Mouse (Mus musculus): Measurements from ENCODE around the gene Tbc1d7.
A peak's percentile ranks its signal among the peaks of the same experiment; 100 is the strongest.

Tbc1d7 gene

DNA sequence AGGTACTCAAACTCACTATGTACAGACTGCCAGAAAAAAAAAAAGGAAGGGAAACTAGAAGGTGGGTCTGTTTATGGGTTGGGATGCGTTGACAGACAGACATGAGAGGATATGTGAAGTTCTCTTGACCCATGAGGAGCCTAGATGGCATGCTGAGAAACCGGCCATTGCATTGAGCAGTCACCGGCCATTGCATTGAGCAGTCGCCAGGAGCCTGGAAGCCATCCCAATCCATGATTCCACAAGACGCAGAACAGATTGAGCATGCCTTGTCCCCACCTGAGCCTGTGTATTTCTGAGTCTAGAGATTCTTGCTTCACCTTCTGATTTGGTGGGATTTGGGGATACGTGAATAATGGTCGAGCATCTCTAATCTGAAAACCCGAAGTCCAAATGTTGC lies 22.6 kb upstream of the Tbc1d7 start:
- DNase-seq (ENCODE audit: low spot score): no peak

DNA sequence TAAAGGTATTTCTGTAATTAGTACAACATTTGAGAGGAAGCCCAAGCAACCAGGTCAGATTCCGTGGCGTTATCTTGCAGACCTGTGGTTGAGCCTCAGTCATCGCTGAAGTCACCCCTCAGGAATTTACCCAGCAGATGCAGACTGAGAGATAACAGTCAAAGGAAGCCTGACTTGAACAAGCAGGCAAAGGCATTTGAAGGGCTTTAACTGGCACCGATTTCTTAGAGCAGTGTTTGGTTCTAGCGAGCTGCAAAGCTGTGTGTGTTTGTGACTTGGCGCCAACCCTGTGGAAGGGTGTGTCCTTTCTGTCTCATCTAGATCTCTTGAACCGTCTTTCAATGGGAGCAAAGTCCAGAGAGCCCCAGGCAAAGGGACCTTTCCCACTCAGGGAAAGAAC lies 22.0 kb upstream of the Tbc1d7 start:
- DNase-seq (ENCODE audit: low spot score): peak; percentile 76

DNA sequence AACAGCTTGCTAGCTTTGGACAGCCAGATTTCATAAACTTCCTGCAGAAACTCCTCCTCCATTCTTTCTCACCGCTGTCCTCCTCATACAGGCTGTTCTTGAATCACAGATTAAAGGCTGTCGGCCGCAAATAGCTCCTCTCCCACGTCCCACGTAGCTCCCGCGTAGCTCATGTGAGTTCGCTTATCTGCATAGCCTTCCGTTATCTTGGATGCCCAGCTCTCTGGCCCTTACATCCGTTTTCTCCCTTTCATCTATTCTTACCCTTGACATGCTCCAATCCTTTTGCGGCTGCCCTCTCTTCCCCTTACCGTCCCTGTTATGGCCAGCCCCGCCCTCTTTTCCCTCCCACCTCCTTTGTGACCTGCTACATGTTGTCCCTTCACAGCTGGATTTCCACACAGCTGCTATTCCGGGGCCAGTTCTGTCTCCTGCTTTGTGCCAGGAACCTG lies 20.5 kb upstream of the Tbc1d7 start:
- DNase-seq (ENCODE audit: low spot score): no peak

DNA sequence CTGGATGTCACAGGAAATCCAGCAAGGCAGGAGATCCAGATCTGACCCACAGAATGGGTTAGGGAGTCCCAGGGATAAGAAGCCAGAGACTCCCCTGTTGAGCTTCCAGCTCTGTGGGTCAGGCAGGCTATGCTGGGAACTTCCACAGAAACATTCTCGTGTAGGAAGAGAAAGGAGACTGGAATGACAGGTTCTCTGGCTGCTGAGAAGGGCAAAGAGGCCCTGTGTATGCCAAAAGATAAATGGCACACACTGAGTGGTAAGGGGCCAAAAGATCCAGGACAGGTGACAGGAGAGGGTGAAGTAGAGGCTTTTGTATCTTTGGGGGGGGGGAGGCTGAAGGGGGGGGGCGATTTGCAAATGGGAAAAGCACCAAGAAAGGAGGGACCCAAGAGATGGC lies 20.0 kb upstream of the Tbc1d7 start:
- no peak for DNase-seq (ENCODE audit: low spot score)

DNA sequence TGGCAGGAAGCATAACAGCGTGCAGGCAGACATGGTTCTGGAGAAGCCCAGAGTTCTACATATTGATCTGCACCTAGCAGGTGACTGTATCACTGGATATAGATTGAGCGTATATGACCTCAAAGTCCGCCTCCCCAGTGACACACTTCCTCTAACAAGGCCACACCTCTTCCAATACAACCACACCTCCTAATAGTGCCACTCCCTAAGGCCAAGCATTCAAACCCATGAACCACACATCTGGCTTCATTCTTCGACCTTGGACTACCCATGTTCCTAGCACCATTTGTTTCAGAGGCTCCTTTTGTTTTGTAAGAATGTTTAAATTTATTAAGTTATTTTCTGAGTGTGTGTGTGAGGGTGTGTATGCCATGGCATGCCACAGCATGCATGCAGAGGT lies 16.4 kb upstream of the Tbc1d7 start:
- no peak for DNase-seq (ENCODE audit: low spot score)

DNA sequence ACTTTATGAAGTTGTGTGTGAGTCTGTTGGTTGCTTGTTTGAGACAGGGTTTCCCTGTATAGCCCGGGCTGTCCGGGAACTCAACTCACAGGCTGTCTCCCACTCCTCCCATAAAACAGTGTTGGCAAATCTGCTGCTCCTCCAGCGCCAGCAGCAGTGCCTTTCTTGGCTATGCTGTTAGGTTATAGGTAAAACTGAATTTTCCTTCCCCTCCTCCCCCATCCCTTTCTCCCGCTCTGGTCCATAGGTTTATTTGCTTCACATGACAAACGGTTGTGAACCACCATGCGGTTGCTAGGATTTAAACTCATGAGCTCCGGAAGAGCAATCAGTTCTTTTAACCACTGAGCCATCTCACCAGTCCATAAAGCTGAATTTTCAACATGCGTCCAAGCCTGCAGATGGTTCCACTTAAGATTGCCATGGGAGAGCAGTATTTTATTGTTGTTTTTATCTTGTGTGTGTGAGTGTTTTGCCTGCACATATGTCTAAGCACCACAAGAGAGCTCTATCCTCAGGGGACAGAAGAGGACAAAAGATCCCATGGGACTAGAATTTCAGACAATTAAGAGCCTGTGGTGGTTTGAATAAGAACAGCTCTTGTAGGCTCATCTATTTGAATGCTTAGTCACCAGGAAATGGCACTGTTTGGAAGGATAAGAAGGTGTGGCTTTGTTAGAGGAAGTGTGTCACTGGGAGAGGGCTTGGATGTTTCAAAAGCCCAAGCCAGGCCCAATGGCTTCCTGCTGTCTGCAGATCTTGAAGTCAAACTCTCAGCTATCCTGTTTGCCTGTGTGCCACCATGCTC lies 12.2 kb upstream of the Tbc1d7 start:
- DNase-seq (ENCODE audit: low spot score): no peak

DNA sequence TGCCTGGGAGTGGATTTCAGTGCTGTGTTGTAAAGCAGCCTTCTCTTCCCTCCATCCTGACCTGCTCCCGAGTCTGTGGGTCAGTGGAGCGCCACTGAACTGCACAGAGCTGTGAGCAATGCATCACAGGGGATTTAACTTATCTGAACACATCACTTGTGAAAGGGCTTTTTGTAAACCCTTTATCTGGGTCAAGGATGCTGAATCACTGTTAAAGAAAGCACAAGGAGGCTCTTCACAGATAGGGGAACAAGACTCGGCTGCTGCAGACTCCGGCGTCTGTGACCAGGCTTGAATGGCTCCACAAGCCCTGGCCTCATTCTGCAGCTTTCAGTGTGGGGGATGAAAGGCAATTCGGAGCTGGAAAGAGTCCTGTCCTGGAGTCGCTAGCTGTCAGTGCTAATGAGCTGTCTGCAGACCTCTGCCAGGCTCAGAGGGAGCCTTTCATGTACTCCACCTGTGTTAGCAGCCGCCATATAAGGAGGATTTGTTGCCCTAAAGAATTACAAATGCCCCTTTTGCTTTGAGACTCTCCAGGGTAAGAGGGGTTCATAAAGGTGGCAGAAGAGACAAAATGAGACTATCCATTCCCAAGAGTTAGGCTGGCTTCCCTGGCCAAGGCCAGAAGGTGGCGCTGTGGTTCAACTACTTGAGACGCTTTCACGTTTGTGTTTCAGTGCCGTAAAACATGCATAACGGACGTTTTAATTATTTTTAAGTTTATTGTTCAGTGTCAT lies 11.3 kb upstream of the Tbc1d7 start:
- peak; percentile 81 for DNase-seq (ENCODE audit: low spot score)

DNA sequence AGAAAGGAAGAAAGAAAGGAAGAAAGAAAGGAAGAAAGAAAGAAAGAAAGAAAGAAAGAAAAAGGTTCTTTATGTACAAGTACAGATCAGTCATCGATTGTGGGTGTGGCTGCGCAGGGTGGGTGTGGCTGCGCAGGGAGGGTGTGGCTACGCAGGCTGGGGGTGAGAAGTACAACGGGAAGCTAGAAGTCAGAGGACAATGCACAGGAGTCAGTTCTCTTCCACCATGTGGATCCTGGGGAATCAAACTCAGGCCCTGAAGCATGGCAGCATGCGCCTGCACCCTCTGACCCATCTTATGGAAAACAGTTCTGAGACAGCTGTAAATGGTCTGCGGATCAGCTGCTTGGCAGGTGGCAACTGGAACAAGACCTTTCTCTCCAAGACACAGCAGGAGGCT lies 9.8 kb upstream of the Tbc1d7 start:
- no peak for DNase-seq (ENCODE audit: low spot score)

DNA sequence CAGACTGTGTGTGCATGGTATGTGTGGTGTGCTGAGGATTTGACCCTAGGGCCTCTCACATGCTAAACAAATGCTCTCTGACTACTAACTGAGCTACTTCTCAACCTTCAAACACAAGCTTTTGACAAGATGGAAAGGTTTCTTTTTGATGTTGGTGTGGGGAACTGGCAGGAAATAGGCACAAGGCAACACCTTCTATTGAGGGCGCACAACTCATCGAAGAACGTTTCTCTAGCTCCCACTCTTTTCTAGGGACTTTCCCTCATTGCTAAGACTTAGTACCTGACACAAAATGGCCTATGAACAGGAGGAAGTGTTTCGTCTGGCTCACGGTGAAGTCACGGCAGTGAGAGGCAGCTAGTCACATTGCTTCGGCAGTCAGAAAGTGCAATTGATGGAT lies 6.0 kb upstream of the Tbc1d7 start:
- no peak for DNase-seq (ENCODE audit: low spot score)

DNA sequence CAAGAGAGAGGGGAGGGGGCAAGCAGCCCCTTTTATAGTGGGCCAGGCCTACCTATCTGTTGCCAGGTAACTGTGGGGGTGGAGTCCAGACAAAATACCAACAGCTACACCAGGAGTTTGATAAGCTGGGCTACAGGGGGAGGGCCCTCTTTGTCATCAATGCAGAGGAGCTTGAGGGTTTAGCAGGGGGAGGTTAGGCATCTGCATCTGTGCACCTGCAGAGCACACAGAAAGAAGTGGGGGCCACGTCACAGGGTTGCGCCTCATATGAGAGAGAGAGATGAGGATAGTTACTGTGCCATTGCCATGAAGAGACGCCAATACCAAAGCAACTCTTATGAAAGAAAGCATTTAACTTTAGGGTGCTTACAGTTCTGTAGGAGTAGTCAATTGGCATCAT lies 5.4 kb upstream of the Tbc1d7 start:
- DNase-seq (ENCODE audit: low spot score): no peak

DNA sequence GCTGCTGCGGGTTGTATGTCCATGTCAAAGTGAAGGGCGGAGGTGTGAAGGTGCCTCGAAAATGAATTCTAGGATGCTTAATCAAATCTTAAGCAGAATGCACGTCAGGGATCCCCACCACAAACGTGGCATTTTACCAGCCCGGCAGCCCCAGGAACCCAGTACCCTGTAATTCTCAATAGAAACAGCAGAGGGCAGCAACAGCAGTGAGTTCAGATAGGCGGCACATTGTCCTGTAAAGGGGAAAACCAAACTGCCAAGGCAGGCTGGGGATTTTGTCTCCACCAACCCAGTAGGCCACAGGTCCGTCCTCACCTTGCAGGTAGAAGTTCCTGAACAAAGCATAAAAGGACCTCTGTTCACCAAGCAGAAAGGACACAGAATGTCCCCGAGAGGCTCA lies 2.0 kb upstream of the Tbc1d7 start:
- peak; percentile 81 for DNase-seq (ENCODE audit: low spot score)

DNA sequence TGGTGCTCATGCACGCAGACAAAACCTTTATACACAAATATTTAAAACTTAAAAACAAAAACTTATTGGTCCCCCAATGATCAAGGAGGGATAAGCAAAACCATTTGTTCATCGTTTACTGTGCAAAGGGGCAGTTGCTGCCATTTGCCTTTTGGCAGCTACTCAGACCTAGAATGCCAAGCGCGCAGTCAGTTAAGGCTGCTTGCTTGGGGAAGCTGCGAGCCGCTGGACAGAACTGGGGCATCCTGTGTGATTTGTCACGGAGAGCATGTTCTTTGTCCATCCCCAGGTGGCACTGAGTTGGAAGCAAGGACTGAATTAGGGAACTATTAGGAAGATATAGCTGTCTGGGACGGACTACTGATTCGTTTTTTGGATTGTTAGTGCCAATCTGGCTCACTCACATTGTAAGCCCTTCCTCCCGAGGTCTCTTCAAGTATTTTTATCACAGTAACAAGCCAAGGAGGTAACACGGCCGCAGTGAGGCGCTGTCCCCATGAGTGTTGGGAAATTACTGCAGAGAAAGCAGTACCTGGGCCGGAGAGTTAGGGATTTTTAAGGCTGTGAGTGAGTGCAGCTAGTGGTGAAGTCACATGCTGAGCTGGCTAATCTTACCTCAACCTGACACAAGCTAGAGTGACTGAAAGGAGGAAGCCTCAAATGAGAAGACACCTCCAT lies 874 bp upstream of the Tbc1d7 start:
- DNase-seq (ENCODE audit: low spot score): no peak

DNA sequence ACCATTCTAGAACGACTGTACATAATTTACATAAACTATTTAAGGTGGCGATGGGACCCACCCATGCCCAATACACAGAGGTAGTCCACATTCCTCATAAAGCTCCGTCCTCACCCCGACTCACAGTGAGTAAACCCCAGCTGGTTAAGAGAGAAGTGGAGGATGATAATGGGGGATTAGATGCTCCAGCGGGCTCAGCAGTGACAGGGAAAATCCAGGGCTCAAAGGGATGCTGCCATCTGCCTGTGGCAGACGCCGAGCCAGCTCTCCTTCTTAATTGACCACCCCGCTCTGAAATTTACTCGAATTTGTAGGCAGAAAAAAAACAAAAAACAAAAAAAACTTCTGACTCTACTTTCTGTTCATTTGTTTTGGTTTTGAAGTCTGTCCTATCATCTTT lies 3.6 kb downstream of the Tbc1d7 start:
- no peak for DNase-seq (ENCODE audit: low spot score)

DNA sequence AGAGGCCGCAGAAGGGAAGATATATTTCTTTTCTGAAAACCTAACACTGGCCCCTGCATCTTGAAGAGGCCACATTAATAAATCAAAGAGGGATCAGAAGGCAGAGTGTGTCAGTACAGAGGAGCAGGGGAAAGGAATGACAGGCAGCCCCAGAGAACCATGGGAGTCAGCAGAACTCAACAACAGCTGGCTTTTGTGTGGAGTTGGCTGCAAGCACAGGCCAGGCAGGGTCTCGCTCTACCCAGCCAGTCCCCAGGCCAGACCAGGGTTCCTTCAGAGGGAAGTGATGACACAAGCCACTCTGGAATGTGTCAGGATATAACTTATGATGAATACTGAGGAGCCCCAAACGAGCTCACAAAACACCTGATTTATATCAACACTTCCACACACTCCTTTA lies 11.9 kb downstream of the Tbc1d7 start:
- no peak for DNase-seq (ENCODE audit: low spot score)

DNA sequence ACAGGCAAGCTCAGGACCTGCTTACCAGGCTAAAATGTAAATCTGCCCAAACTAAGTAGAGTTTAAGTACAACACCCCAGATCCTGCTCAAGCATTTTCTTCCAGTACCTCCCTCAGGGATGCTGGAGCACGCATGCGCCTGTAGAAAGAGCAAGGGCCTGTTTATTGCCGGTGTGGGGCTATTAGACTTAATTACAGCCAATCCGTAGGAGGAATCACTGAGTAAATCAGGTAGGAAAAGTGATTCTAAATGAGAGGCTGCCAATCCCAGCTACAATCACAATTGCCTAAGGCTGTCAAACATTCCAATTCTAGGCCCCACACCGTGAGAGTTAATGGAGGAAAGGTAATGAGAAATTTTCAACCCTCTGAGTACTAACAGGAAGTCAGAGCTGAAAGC lies 13.0 kb downstream of the Tbc1d7 start:
- DNase-seq (ENCODE audit: low spot score): no peak

DNA sequence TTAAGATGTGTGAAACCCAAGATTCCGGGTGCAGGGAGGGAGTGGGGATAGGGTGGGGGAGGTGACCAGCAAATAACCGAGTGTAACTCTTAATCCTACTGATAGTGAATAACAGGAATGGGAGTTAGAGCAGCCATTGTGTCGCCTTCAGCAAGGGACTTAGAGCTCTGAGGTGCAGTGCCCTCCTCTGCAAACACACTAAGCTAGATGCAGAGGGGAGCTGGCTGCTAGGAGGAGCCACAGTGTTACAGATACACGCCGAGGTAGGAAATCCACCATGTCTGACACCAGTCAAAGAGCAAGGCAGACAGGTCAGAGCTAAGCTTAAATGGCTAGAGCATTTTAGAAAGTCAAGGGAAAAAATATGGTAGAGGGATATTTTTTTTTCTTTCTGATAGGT lies 13.9 kb downstream of the Tbc1d7 start:
- DNase-seq (ENCODE audit: low spot score): no peak

DNA sequence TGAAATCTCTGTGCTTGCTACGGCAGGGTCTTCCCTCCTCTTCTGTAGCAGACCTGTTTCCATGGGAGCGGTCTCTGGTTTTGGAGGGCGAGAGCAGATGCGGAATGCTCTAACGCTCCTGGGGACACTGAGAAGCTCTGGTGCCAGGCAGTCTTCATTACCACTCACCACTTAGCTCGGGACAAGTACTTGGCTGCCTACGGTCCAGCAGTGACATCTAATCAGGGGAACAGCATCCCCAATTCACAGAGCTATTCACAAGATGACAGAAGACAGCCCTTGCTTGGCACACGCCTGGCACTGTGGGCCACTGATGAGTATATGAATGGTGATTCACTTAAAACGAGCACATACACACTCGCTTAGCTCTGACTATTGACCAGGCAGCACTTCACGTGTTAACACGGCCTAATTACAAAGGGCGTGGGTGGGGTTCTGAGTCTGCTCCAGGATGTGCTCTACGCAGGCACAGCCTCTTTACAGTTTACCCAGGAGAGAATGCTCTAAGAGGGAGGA lies 19.2 kb downstream of the Tbc1d7 start:
- DNase-seq (ENCODE audit: low spot score): no peak

DNA sequence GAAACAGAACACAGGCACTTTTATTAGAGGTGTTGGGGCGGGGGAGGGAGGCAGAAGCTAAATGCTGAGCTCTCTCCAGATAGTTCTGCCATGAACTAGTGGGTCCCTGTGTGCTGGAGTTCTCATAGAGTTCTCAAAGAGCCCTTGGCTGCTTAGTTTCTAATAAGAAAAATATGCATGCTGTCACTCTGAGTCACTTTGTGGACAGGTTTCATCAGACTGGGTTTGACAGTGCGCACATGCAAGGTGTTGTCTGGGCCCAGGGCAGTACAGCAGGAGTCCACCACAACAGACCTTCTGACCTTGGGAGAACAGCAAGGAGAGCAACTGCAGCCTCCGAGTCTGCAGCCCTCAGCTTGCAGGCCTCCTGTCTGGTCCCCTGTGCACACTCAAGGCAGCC lies 21.6 kb downstream of the Tbc1d7 start:
- DNase-seq (ENCODE audit: low spot score): no peak

DNA sequence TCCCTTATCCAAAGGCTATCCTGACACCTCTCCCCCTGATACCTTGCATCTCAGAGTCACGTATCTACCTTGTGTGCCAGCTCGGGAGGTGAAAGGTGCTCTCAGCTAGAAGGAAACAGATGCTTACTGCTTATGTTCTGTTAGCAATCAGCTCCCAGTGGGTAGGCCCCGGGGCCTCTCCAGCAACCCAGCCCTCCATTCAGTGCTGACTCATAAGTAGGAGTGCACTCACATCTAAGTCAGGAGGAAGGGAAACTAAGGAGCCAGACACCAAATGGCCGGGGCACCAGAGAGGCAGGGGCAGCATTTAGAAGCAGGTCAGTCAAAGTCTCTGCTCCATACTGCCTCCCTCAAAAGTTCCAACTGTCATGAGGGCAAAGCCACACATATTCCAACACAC lies 22.6 kb downstream of the Tbc1d7 start:
- no peak for DNase-seq (ENCODE audit: low spot score)

DNA sequence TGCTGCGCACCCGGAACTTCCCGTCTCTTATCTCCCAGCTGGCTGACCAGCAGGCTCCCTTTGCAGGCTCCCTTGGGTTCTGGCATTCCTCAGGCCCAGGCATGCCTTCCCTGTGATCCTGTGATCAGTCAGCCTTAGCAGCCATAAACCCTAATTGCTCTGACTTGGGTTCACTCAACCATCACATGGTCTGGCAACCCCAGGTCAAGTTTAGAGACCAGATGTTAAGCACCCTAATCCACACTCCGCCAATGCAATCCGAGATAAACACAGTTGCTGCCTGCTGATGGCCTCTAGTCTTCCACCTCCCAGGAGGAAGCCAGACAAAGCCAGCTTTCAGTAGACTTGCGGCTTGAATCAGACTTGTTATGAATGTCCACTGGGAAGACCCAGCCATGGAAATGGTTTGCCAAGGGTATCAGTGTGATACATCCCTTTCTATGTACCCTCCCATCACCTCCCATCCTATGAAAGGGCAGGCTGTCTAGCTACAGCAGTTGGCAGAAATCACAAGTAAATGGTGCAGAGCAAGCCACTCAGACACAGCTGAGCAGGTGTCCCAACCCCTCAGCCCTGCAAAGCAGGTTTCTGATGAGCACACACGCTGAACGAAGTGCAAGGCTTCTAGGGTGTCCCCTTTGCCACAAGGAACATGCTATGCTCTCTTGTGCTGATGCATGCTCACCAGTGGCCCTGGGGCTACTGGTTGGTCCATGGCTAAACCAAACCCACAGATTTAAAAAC lies 24.6 kb downstream of the Tbc1d7 start:
- DNase-seq (ENCODE audit: low spot score): no peak

DNA sequence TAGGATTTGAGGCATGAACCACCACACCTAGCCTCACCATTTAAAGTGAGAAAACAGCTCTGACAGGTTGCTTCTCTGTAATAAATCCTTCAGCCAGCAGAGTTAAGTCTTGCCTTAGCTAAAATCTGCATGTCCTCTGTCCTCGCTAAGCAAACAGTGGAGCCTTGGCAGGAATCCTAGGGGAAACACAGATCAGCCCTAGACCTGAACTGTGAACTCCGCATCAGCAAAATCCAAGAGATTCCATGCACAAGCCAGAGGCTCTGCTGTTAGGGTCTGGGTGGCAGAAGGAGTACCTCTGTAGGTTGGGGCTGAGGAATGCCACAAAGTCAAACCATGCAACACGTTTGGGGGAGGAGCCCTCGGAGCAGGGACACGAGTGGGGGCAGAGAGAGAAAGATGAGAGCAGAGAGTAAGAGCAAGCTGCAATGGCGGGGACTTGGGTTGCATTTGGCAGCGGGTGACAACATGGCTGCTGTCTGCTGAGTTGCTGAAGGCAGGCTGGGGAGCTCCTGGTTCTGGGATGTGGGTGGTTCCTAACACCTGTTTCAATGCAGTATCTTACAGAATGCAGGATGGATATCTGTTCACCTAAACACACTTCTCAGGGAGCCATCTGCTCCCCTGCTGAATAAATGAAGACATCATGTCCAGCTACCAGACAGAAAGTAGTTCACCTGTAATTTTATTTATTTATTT lies 26.4 kb downstream of the Tbc1d7 start:
- DNase-seq (ENCODE audit: low spot score): no peak

DNA sequence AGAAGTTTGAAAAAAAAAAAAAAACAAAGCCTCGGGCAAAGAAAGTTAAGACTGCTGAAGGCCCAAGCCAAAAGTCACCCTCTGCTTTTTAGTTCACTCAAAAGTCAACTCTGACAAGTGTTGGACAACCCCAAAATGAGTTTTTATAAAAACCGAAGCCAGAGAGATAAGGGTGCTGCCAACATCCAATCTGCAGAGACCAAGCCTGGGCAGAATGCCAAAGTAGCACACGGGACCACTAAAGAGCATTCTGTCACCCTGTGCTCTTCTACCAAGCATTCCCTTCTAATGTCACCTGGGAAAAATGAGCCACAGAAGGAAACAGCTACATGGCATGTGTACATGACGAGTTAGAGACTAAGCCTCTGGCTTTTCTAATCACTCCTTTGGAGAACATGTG lies 36.8 kb downstream of the Tbc1d7 start:
- DNase-seq (ENCODE audit: low spot score): no peak

Measured in lung, postnatal 25 days (tissue).